Mouse (Mus musculus) liver, postnatal 0 days (tissue): ENCODE data around the gene Wfdc12.

Source experiments
- CTCF ChIP-seq: sonication (generic); IDR thresholded peaks from 2 replicates; pipeline ENCODE4 v1.5.1; 2016; ENCODE audit warnings: antibody characterized with exemption, low read depth
- EP300 ChIP-seq: IDR thresholded peaks from 2 replicates; pipeline ENCODE4 v1.6.1; 2016; ENCODE audit warnings: antibody characterized with exemption, low read depth, mild to moderate bottlenecking

DNA sequence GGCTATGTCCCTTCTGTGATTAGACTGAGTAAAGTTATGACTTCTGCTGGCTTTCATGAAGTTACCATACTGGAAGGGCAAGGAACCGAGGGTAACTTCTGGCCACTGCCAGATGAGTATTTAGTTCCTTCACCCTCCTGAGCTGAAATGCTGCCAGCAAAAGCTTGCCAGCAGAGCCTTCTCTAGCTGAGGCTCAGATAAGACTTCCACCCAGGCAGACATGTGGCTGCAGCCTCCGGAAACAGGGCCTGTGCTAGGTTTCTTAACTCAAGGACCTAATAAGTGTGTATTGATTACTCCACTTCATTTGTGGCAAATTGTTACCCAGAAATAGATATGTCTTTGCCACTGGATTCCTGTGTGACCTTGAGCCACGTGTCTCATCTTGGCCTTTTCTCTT lies 17.0 kb downstream of the Wfdc12 start:
- TF ChIP-seq CTCF (no peak), EP300 (no peak)
